Mouse (Mus musculus): ENCODE measurements around the gene 2310009B15Rik.
A peak's percentile ranks its signal among the peaks of the same experiment; 100 is the strongest.

2310009B15Rik gene

GRCm38 (mm10) chr1:138856101-138856950, at the start of gene 2310009B15Rik:
2310009B15Rik (minus strand) TSS chr1:138856852.
- peak; percentile 81 for DNase-seq

- no peak for DNase-seq
These were observed 49.6 kb upstream of the 2310009B15Rik start for GRCm38 (mm10) chr1:138906256-138906655.

- no peak for DNase-seq
These were observed 48.6 kb upstream of the 2310009B15Rik start for GRCm38 (mm10) chr1:138905092-138905765.

GRCm38 (mm10) chr1:138903894-138904293, 47.2 kb upstream of the 2310009B15Rik start:
- no peak for DNase-seq

GRCm38 (mm10) chr1:138901431-138902117, 44.9 kb upstream of the 2310009B15Rik start:
- DNase-seq, result peak; percentile 39

- no peak for DNase-seq
These were observed 39.4 kb upstream of the 2310009B15Rik start for GRCm38 (mm10) chr1:138896088-138896487.

GRCm38 (mm10) chr1:138877470-138878254, 21.0 kb upstream of the 2310009B15Rik start:
- DNase-seq, result no peak

- no peak for DNase-seq
These were observed 19.9 kb upstream of the 2310009B15Rik start for GRCm38 (mm10) chr1:138876371-138877045.

GRCm38 (mm10) chr1:138850823-138851222, 5.8 kb downstream of the 2310009B15Rik start:
- no peak for DNase-seq

- DNase-seq, result no peak
These were observed 6.5 kb downstream of the 2310009B15Rik start for GRCm38 (mm10) chr1:138850161-138850539.

GRCm38 (mm10) chr1:138849531-138850160, 7.0 kb downstream of the 2310009B15Rik start:
- DNase-seq, result no peak

GRCm38 (mm10) chr1:138848511-138849109, 8.0 kb downstream of the 2310009B15Rik start, which contains the start of gene Lhx9:
Lhx9 (minus strand) TSS chr1:138848577.
- DNase-seq, result no peak

- no peak for DNase-seq
These were observed 8.6 kb downstream of the 2310009B15Rik start for GRCm38 (mm10) chr1:138848026-138848425.

GRCm38 (mm10) chr1:138847146-138847545, 9.5 kb downstream of the 2310009B15Rik start:
- DNase-seq, result no peak

- no peak for DNase-seq
These were observed 10.1 kb downstream of the 2310009B15Rik start for GRCm38 (mm10) chr1:138846581-138846980.

GRCm38 (mm10) chr1:138846131-138846530, 10.5 kb downstream of the 2310009B15Rik start:
- DNase-seq, result no peak

- no peak for DNase-seq
These were observed 11.2 kb downstream of the 2310009B15Rik start for GRCm38 (mm10) chr1:138845481-138845880.

- DNase-seq, result no peak
These were observed 12.5 kb downstream of the 2310009B15Rik start for GRCm38 (mm10) chr1:138844166-138844565.

- DNase-seq, result no peak
These were observed 13.1 kb downstream of the 2310009B15Rik start for GRCm38 (mm10) chr1:138843361-138844091.

- no peak for DNase-seq
These were observed 13.9 kb downstream of the 2310009B15Rik start for GRCm38 (mm10) chr1:138842756-138843155.

Data from right cerebral cortex, adult 18-20 months (tissue).